Mouse (Mus musculus) testis, adult 2 months (tissue): ENCODE measurements at regions not wholly inside any gene's neighbourhood (a gene's known extent, or its start where the extent isn't known, plus 50 kb on each side); places are given as distances from the start of the nearest gene placed in this dataset.

Experiments used
- H3K27ac ChIP-seq: fragments of 200-500 bp; 2 replicates; pipeline ENCODE4 v1.5.1; 2012; ENCODE audit warnings: low read depth, low read length; ENCODE audit not compliant: control insufficient read depth, insufficient read depth
- H3K27me3 ChIP-seq: fragments of 200-500 bp; 2 replicates; pipeline ENCODE4 v1.6.1; 2012; ENCODE audit warnings: mild to moderate bottlenecking, low read length, moderate library complexity; ENCODE audit not compliant: control insufficient read depth, insufficient read depth
- H3K36me3 ChIP-seq: fragments of 200-500 bp; 2 replicates; pipeline ENCODE4 v1.6.1; 2012; ENCODE audit warnings: mild to moderate bottlenecking, low read length; ENCODE audit not compliant: control insufficient read depth, insufficient read depth
- H3K4me1 ChIP-seq: fragments of 200-500 bp; 2 replicates; pipeline ENCODE4 v1.6.1; 2012; ENCODE audit warnings: low read length; ENCODE audit not compliant: control insufficient read depth, insufficient read depth
- H3K4me3 ChIP-seq: fragments of 200-500 bp; 2 replicates; pipeline ENCODE4 v1.5.1; 2012; ENCODE audit warnings: low read depth, mild to moderate bottlenecking, low read length, moderate library complexity, mixed read lengths; ENCODE audit not compliant: control insufficient read depth
- CTCF ChIP-seq: fragments of 200-500 bp; IDR thresholded peaks from 2 replicates; pipeline ENCODE4 v1.5.1; 2012; ENCODE audit warnings: low read depth, mild to moderate bottlenecking, inconsistent platforms, low read length, moderate library complexity; ENCODE audit not compliant: control insufficient read depth, insufficient read depth, insufficient replicate concordance
- POLR2A ChIP-seq: fragments of 200-500 bp; IDR thresholded peaks from 2 replicates; pipeline ENCODE4 v1.6.1; 2012; ENCODE audit warnings: low read depth, mild to moderate bottlenecking, inconsistent platforms, low read length, moderate library complexity; ENCODE audit not compliant: control insufficient read depth

DNA sequence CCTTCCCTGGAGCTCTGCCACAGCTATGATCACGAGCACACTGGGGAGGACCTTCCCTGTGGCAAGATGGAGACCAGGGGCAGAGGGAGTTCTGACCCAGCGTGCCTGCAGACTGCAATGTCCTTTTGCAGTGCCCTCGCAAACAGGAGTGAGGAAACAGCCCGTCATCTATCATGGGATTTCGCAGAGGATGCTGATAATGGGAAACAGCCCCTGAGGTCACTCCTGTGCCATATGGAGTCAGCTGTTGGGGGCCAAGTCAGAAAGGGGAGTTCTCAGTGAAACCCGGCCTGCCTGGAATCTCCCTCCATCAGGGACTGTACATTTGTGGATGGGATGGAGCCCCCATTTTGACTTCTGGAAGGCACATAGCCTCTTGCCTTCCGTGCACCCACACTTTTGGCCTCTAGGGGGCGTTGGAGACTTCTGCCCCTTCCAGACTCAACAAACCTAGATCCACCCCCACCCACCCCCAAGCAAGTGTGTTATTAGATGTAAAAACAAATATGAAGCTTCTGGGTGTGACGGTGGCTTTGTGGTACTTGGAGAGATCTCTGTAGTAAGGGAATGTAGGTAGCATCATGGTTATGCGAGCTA, 98.1 kb downstream of the Kdr start:
- Histone ChIP-seq H3K27me3 (no peaks in the 10 kb centered on the region), H3K27ac (no peak overlapping the region), H3K4me3 (no peak overlapping the region), H3K36me3 (no peaks in the 10 kb centered on the region), H3K4me1 (no peaks in the 10 kb centered on the region; the same call in 1 of the 2 replicates)
- TF ChIP-seq POLR2A (no peak), CTCF (peak; percentile 41; the same call in 1 of the 2 replicates)

- no peaks in the 10 kb centered on the region for H3K36me3 ChIP-seq
- H3K4me1 ChIP-seq: no peaks in the 10 kb centered on the region; the same call in 1 of the 2 replicates
- no peaks in the 10 kb centered on the region for H3K27me3 ChIP-seq
- no peak overlapping the region for H3K27ac ChIP-seq
- no peak overlapping the region for H3K4me3 ChIP-seq
- TF ChIP-seq CTCF (no peak), POLR2A (no peak)
These were observed 99.9 kb downstream of the Kdr start for GRCm38 (mm10) chr5:75878361-75878760.

GRCm38 (mm10) chr5:75877609-75877971, 100.7 kb downstream of the Kdr start:
- H3K27ac ChIP-seq: no peak overlapping the region; the same call in 1 of the 2 replicates
- TF ChIP-seq POLR2A: no peak
- TF ChIP-seq CTCF: no peak
- H3K4me1 ChIP-seq: no peaks in the 10 kb centered on the region; the same call in 1 of the 2 replicates
- H3K4me3 ChIP-seq: no peak overlapping the region
- no peaks in the 10 kb centered on the region for H3K27me3 ChIP-seq
- H3K36me3 ChIP-seq: no peaks in the 10 kb centered on the region

DNA sequence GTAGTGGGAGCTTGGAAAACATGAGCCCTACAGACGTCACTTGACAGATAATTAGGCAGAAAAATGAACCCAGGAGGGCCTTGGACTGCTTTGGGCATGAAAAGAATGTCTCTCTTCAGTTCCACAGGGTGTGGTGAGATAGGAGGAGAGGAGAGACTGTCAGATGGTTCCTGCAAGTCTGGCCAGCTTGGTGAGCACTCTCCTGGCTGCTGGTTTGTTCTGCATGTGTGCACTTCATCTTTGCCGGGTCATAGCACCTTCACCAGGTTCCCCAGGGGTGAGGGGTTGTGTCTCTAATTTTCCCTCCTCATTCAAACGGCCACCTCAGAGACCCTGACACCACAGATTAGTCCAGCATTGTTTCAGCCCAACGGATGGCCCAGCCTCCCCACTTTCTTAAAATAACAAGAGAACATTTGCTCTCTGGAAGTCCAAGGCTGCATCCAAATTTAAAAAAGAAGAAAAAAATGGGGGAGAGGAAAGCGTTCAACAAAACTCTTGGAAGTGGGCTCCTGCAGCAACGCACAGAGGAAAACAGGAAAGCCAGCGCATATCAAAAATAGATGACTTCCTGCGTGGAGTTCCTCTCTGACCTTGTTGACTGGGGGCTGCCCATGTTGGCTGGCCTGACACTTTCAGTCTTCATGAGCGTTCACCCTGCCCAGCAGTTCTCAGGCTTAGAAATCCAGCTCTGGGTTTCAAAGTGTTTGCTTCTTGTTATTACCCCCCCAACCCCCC, 101.2 kb downstream of the Kdr start:
- TF ChIP-seq CTCF: no peak
- TF ChIP-seq POLR2A: no peak
- no peaks in the 10 kb centered on the region for H3K27me3 ChIP-seq
- no peak overlapping the region for H3K4me3 ChIP-seq
- no peaks in the 10 kb centered on the region for H3K36me3 ChIP-seq
- no peaks in the 10 kb centered on the region; the same call in 1 of the 2 replicates for H3K4me1 ChIP-seq
- no peak overlapping the region; the same call in 1 of the 2 replicates for H3K27ac ChIP-seq

- Histone ChIP-seq H3K27ac (no peak overlapping the region), H3K27me3 (no peaks in the 10 kb centered on the region), H3K36me3 (no peaks in the 10 kb centered on the region), H3K4me1 (no peaks in the 10 kb centered on the region), H3K4me3 (peak overlapping the region; percentile 60)
- TF ChIP-seq POLR2A (no peak), CTCF (peak; percentile 59)
These were observed 107.1 kb downstream of the Kdr start for GRCm38 (mm10) chr5:75871120-75871519.

- Histone ChIP-seq H3K4me3 (peak overlapping the region; percentile 60), H3K4me1 (no peaks in the 10 kb centered on the region), H3K36me3 (no peaks in the 10 kb centered on the region), H3K27me3 (no peaks in the 10 kb centered on the region), H3K27ac (no peak overlapping the region)
- TF ChIP-seq CTCF (no peak), POLR2A (no peak)
These were observed 107.6 kb downstream of the Kdr start for GRCm38 (mm10) chr5:75870666-75871065.

DNA sequence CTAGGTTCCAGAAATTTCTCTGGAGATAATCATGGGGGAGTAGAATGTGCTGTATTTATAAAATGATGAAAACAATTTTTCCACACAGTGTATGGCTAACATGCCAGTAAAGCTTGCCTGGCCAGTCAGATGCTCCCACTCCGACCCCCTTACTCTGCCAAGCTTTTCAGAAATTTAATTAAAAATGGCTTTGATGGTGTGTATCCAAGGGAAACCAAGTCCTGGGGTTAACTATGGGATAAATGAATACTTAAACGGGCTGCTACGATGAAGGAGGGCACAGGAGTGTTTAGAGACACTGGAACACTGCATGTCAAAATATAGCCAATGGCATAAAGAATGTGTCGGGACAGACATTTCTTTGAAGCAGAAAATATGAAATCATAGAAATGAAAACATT, 108.7 kb downstream of the Kdr start:
- no peaks in the 10 kb centered on the region for H3K36me3 ChIP-seq
- H3K4me3 ChIP-seq: no peak overlapping the region
- TF ChIP-seq POLR2A (no peak), CTCF (no peak)
- H3K27ac ChIP-seq: no peak overlapping the region
- no peaks in the 10 kb centered on the region for H3K4me1 ChIP-seq
- no peaks in the 10 kb centered on the region for H3K27me3 ChIP-seq
